Mouse (Mus musculus) hindbrain, embryonic 10.5 days (tissue): Measurements from ENCODE around the gene Chst15. TPM values are rescaled to one million over a fixed set of nuclear protein-coding genes. Genes with fewer than 3 reads are reported as not detected.

ENCODE experiments used
- DNase-seq: peaks from one replicate; pipeline ENCODE4 v3.0.0-alpha.2; 2017; ENCODE audit warnings: low spot score
- H3K27ac ChIP-seq: fragments of 300-500 bp; sonication (generic); 2 replicates; pipeline ENCODE4 v1.5.1; 2016; ENCODE audit warnings: mild to moderate bottlenecking, moderate library complexity
- H3K27me3 ChIP-seq: fragments of 300-500 bp; sonication (generic); 2 replicates; pipeline ENCODE4 v1.6.1; 2016; ENCODE audit warnings: mild to moderate bottlenecking; ENCODE audit not compliant: poor library complexity, insufficient read depth, severe bottlenecking
- H3K36me3 ChIP-seq: fragments of 300-500 bp; sonication (generic); 2 replicates; pipeline ENCODE4 v1.6.1; 2016; ENCODE audit warnings: mild to moderate bottlenecking, moderate library complexity
- H3K4me1 ChIP-seq: fragments of 300-500 bp; sonication (generic); replicated peaks from 2 replicates; pipeline ENCODE4 v1.6.1; 2016; ENCODE audit warnings: mild to moderate bottlenecking
- H3K4me3 ChIP-seq: fragments of 300-500 bp; sonication (generic); 2 replicates; pipeline ENCODE4 v1.5.1; 2016; ENCODE audit warnings: mild to moderate bottlenecking, moderate library complexity
- H3K9me3 ChIP-seq: fragments of 300-500 bp; sonication (generic); 2 replicates; pipeline ENCODE4 v1.6.1; 2016; ENCODE audit warnings: mild to moderate bottlenecking, moderate library complexity
- WGBS: fragments of 180-500 bp; shearing (Covaris S2); methylation state at CpG from one replicate; pipeline ENCODE4 v1.1.7; 2016; 5-methylcytosine and 5-hydroxymethylcytosine counted together
- polyA plus RNA-seq: library from polyadenylated mRNA; unstranded; fragments of >200 nt; fragmentation: Nextera tagmentation; extraction: Ambion mirVana; gene quantifications from 2 replicates; pipeline ENCODE4 v1.2.1, GENCODE M21; 2016

Gene Chst15
- polyA plus RNA-seq, 1 experiment from 2014 or later, result 25.9 TPM

GRCm38 (mm10) chr7:132223452-132224141 lies 93.4 kb downstream of the Chst15 start:
- Histone ChIP-seq H3K36me3 (no peaks in the 10 kb centered on the region), H3K4me1 (peaks cover 10% of the 10 kb centered on the region; the same call in 1 of the 2 replicates), H3K9me3 (no peaks in the 10 kb centered on the region), H3K4me3 (no peak overlapping the region), H3K27me3 (no peaks in the 10 kb centered on the region), H3K27ac (no peak overlapping the region)
- 67% methylated on average over 10 of the region's 10 CpGs for WGBS
- no peak for DNase-seq

- H3K27ac ChIP-seq, result no peak overlapping the region
- H3K9me3 ChIP-seq, result no peaks in the 10 kb centered on the region
- H3K36me3 ChIP-seq, result no peaks in the 10 kb centered on the region
- H3K4me3 ChIP-seq, result no peak overlapping the region
- peaks cover 2% of the 10 kb centered on the region; the same call in 1 of the 2 replicates for H3K27me3 ChIP-seq
- DNase-seq, result no peak
- peaks cover 9% of the 10 kb centered on the region for H3K4me1 ChIP-seq
- WGBS, result 80% methylated on average over 10 of the region's 10 CpGs
Observed at GRCm38 (mm10) chr7:132214031-132214430, 103.0 kb downstream of the Chst15 start.

- H3K27me3 ChIP-seq, result peaks cover 2% of the 10 kb centered on the region; the same call in 1 of the 2 replicates
- peak; percentile 76 for DNase-seq
- H3K4me3 ChIP-seq, result no peak overlapping the region
- H3K36me3 ChIP-seq, result no peaks in the 10 kb centered on the region
- no peak overlapping the region for H3K27ac ChIP-seq
- H3K4me1 ChIP-seq, result peaks cover 9% of the 10 kb centered on the region
- WGBS, result 11% methylated on average over 8 of the region's 8 CpGs
- no peaks in the 10 kb centered on the region for H3K9me3 ChIP-seq
Observed at GRCm38 (mm10) chr7:132213460-132213859, 103.6 kb downstream of the Chst15 start.

GRCm38 (mm10) chr7:132211920-132212701 lies 104.9 kb downstream of the Chst15 start:
- peaks cover 9% of the 10 kb centered on the region for H3K4me1 ChIP-seq
- H3K36me3 ChIP-seq, result no peaks in the 10 kb centered on the region
- no peak overlapping the region for H3K4me3 ChIP-seq
- H3K27me3 ChIP-seq, result peaks cover 2% of the 10 kb centered on the region; the same call in 1 of the 2 replicates
- no peak for DNase-seq
- H3K9me3 ChIP-seq, result no peaks in the 10 kb centered on the region
- no peak overlapping the region for H3K27ac ChIP-seq
- 80% methylated on average over 6 of the region's 6 CpGs for WGBS

- Histone ChIP-seq H3K36me3 (no peaks in the 10 kb centered on the region), H3K9me3 (no peaks in the 10 kb centered on the region), H3K4me3 (no peak overlapping the region), H3K4me1 (peaks cover 9% of the 10 kb centered on the region), H3K27ac (no peak overlapping the region), H3K27me3 (peaks cover 2% of the 10 kb centered on the region; the same call in 1 of the 2 replicates)
- 87% methylated on average over 5 of the region's 5 CpGs for WGBS
- DNase-seq, result no peak
Observed at GRCm38 (mm10) chr7:132210616-132211015, 106.4 kb downstream of the Chst15 start.

GRCm38 (mm10) chr7:132208946-132209651 lies 107.9 kb downstream of the Chst15 start:
- H3K9me3 ChIP-seq, result no peaks in the 10 kb centered on the region
- DNase-seq, result no peak
- H3K27me3 ChIP-seq, result peaks cover 2% of the 10 kb centered on the region; the same call in 1 of the 2 replicates
- no peak overlapping the region for H3K27ac ChIP-seq
- WGBS, result 83% methylated on average over 9 of the region's 9 CpGs
- H3K36me3 ChIP-seq, result no peaks in the 10 kb centered on the region
- H3K4me1 ChIP-seq, result peaks cover 12% of the 10 kb centered on the region
- H3K4me3 ChIP-seq, result no peak overlapping the region

- H3K27ac ChIP-seq, result no peak overlapping the region
- WGBS, result 45% methylated on average over 1 of the region's 1 CpGs
- H3K4me1 ChIP-seq, result peaks cover 14% of the 10 kb centered on the region; the same call in 1 of the 2 replicates
- DNase-seq, result no peak
- no peak overlapping the region for H3K4me3 ChIP-seq
- H3K9me3 ChIP-seq, result no peaks in the 10 kb centered on the region
- no peaks in the 10 kb centered on the region for H3K27me3 ChIP-seq
- H3K36me3 ChIP-seq, result no peaks in the 10 kb centered on the region
Observed at GRCm38 (mm10) chr7:132204073-132204612, 112.9 kb downstream of the Chst15 start.

GRCm38 (mm10) chr7:132199686-132200085 lies 117.3 kb downstream of the Chst15 start:
- H3K36me3 ChIP-seq, result no peaks in the 10 kb centered on the region
- WGBS, result 42% methylated on average over 6 of the region's 6 CpGs
- DNase-seq, result no peak

GRCm38 (mm10) chr7:132198806-132199205 lies 118.2 kb downstream of the Chst15 start:
- H3K27ac ChIP-seq, result no peak overlapping the region
- H3K36me3 ChIP-seq, result no peaks in the 10 kb centered on the region
- H3K9me3 ChIP-seq, result no peaks in the 10 kb centered on the region
- H3K27me3 ChIP-seq, result no peaks in the 10 kb centered on the region
- WGBS, result 87% methylated on average over 1 of the region's 1 CpGs
- no peak for DNase-seq
- peaks cover 22% of the 10 kb centered on the region; the same call in 1 of the 2 replicates for H3K4me1 ChIP-seq
- H3K4me3 ChIP-seq, result no peak overlapping the region

More at GRCm38 (mm10) chr7:132199686-132200085, 117.3 kb downstream of the Chst15 start:
- Histone ChIP-seq H3K27ac (no peak overlapping the region; the same call in 1 of the 2 replicates), H3K9me3 (no peaks in the 10 kb centered on the region), H3K4me1 (peaks cover 25% of the 10 kb centered on the region; the same call in 1 of the 2 replicates), H3K4me3 (no peak overlapping the region), H3K27me3 (no peaks in the 10 kb centered on the region)

- Histone ChIP-seq H3K4me3 (no peak overlapping the region), H3K9me3 (no peaks in the 10 kb centered on the region), H3K27me3 (no peaks in the 10 kb centered on the region), H3K36me3 (no peaks in the 10 kb centered on the region), H3K27ac (no peak overlapping the region), H3K4me1 (peaks cover 22% of the 10 kb centered on the region; the same call in 1 of the 2 replicates)
- 55% methylated on average over 7 of the region's 7 CpGs for WGBS
- no peak for DNase-seq
Observed at GRCm38 (mm10) chr7:132197817-132198475, 119.1 kb downstream of the Chst15 start.

- WGBS, result 85% methylated on average over 1 of the region's 1 CpGs
- no peak overlapping the region for H3K27ac ChIP-seq
- no peaks in the 10 kb centered on the region for H3K36me3 ChIP-seq
- H3K27me3 ChIP-seq, result no peaks in the 10 kb centered on the region
- H3K4me1 ChIP-seq, result peaks cover 22% of the 10 kb centered on the region; the same call in 1 of the 2 replicates
- H3K9me3 ChIP-seq, result no peaks in the 10 kb centered on the region
- H3K4me3 ChIP-seq, result no peak overlapping the region
- no peak for DNase-seq
Observed at GRCm38 (mm10) chr7:132196581-132196980, 120.4 kb downstream of the Chst15 start.

- no peak for DNase-seq
- H3K27ac ChIP-seq, result no peak overlapping the region
- peaks cover 7% of the 10 kb centered on the region; the same call in 1 of the 2 replicates for H3K4me1 ChIP-seq
- H3K9me3 ChIP-seq, result no peaks in the 10 kb centered on the region
- H3K27me3 ChIP-seq, result no peaks in the 10 kb centered on the region
- WGBS, result 93% methylated on average over 2 of the region's 2 CpGs
- no peak overlapping the region for H3K4me3 ChIP-seq
- no peaks in the 10 kb centered on the region for H3K36me3 ChIP-seq
Observed at GRCm38 (mm10) chr7:132193606-132194005, 123.4 kb downstream of the Chst15 start.
